Mouse (Mus musculus): ENCODE results near the gene Slc7a8. TPM values are rescaled to one million over a fixed set of nuclear protein-coding genes. Genes with fewer than 3 reads are reported as not detected.

Slc7a8 gene
- total RNA-seq, 2 experiments from 2014 or later = 29.4 to 30.6 TPM

DNA sequence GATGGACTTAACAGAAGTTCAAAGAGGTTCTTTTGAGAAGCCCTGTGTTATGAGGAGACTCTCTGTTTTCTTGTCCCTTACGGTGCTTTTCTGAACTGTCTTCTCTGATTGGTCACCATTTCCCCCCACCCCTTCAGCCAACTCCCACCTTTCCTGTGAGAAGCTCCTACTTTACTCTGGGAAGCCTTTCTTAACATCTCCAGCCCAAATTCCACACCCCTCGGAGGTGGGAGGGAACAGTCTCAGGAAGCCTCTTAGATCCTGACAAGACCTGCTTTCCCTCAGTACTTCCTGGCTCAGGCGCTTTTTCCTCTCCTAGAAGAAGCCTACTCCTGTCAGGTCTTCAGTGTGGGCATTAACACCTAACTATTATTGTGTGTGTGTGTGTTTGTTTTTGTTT lies 82.2 kb downstream of the Slc7a8 start:
- DNase-seq = no peak

DNA sequence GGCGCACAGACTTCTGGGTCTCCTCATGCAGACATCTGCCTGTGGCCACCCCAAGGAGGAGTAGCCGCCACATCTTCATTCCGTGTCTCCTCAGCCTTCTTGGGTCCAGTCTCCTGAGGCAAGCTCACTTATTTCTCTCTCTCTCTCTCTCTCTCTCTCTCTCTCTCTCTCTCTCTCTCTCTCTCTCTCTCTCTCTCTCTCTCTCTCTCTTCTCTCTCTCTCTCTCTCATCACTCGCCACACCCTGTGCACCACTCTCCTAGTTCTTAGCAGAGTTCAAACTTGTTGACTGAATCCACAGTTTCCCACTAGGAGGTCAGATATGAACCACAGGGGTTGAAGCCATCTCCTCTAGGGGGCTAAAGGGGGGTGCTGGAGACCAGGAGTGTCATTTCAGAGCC lies 83.0 kb downstream of the Slc7a8 start, which contains the start of gene Gm29776:
Gene Gm29776 (minus strand): TSS at position 101 of the 400 bp plus-strand sequence.
- no peak for DNase-seq

DNA sequence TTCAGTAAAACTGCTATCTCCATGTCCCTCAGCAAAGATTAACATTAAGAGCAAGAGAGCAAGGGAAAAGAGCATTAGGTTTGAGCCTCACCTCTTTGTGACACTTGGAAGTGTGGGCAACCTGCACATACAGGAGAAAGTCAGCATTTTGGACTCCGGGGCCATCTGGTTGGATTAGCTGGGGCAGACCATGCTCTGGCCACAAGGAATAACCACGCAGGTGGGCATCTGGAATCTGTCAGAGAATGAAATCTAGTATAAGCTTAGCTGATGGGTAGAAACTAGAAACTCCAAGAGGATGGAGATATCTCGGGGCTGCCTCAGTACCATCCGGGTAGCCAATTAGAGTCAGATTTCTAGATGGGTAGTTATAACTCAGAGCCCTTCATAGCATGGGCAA lies 85.0 kb downstream of the Slc7a8 start:
- no peak for DNase-seq

DNA sequence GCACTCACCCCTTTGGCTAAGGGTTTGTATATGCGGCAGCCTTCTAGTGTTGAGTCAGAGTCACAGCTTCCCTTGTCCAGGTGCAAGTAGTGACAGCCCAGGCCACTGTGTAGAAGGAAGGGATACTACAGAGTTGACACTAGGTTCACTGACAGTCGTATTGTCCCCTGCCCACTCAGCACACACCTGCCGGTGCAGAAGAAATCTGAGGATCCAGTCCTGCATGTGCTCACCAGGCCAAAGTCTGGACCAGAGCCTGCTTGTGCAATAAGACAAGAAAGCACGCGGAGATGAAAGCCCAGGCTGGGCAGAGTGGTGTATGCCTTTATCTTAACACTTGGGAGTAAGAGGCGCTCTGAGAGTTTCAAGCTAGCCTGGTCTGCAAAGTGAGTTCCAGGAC lies 86.7 kb downstream of the Slc7a8 start:
- no peak for DNase-seq

DNA sequence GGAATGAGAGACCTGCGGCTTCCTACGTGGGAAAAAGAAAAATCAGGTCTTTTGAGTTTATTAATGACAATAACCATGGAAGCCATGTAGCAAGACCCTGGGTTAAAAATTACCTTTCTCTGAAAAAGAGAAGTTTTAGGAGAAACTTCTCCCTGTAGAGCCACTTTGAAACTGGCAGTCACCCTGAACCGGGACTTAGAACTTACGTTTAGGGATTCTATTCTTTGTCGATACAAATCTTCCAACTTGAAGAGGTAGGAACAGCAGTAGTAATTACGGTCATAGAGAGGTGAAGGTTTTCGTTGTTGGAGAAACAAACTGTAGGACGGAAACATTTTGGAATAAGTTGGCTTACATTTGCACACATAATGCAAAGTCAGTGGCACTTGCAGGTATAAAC lies 94.5 kb downstream of the Slc7a8 start:
- no peak for DNase-seq

DNA sequence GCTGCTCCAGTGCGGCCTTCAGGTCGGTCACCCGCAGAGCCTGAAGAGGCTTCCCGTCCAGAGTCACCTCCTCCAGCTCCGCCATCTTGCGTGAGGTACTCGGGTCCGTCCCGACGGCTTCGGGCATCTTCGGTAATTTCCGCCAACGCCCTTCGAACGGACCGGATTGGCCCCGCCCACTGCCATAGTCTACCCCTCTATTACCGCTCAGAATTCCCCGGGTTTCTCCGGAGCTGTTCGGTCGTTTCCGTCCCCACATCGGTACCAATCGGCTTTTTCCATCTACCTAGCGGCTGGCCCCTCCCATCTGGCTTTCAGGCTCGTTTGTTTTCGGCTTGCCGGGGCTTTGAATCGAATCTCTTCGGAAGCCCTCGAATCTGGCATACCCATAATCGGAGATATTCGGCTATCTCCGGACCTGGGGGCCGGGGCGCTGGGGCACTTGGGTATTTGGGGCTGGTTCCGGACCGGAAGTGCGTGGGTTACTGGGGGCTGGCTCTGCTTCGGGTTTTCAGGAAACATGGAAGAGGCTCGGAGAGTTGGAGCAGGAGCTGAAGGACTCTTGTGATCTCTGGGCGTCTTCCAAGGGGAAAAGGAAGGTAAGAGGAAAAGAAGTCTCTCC lies 95.1 kb downstream of the Slc7a8 start, which contains the start of gene Acin1:
Gene Acin1 (minus strand): TSS at position 410 of the 622 bp plus-strand sequence.
- DNase-seq = peak; percentile 100

DNA sequence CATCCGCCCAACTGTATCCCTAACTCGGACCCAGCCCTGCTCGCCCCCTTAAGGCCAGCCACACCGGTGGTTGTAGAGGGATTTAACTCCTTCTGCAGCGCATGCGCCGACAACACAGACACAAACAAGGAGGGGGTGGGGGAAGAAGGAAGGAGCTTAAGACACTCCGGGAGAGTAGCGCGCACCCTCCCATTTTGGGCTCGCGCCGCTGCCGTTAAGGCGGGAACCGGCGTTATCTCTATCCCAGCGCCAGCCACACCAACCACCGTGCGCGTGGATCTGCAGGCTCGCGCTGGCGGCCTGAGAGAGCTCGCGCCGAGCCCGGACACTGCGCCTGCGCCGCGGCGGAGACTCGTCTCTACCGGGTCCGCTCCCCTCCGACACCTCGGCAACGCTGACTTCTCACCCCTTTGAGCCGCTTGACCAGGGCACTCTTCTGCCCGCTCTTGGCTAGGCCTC lies 95.7 kb downstream of the Slc7a8 start, which contains the start of gene 1700123O20Rik:
Gene 1700123O20Rik (plus strand): TSS at position 154 of the 459 bp plus-strand sequence.
- DNase-seq = peak; percentile 82

DNA sequence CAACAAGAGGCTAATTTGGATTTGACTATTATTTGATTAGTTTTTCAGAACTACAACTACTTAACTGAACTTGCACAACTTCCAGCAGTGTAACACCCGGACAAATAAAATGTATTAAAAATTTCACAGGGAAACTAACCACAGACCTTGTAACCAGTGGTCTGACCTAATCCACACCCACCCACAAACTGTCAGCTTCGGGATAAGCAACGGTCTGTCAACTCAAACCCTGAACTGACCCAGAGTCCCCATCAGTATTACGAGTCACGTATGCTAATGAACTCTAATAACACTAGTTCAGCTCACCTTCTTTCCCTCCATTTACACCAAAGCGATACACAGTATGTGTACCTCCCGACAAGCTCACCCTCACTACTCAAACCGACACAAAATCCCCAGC lies 96.3 kb downstream of the Slc7a8 start:
- DNase-seq = no peak

DNA sequence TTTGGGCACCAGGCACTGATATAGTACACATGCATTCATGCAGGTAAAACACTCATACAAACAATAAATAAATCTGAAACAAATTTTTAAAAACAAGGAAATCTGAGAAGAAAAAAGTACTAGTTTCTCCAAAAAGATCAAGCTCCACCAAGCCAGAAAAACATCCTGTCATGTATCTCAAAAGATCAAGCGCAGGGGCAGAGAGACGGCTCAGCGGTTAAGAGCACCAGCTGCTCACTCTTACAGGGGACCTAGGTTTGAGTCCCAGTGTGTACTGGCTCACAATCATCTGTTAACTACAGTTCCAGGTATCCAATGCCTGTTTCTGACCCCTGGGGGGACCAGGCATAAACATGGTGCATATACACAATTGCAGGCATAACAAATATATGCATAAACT lies 99.3 kb downstream of the Slc7a8 start:
- no peak for DNase-seq

DNA sequence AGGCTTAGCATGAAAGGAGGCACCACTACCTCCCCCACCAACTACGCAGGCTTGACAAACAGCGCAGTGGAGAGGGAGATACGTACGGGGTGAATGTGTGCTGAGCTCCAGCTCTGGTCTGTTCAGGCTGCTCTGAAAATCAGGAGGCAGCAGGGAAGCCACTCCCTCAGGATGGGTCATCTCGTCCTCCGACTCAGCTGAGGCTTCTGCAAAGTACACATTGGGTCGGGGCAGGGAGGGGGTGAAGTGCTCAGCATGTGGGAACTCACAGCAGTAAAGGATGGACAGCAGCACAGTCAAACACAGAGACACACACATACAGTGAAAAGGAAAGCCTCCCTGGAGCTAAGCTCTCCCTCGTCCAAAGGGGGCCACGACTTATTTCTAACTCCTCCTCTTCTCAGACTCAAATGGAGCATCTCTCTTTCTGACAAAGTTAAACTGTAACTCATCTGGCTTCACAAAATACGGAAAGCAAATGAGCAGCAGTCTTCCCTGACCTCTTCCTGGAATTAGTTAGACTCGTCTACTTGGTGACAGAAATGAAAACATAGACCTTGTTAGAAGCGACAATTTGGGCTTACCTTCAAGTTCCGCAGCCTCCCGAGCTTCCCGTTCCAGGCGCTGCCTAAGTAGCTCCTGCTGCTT lies 103.0 kb downstream of the Slc7a8 start:
- DNase-seq = no peak

DNA sequence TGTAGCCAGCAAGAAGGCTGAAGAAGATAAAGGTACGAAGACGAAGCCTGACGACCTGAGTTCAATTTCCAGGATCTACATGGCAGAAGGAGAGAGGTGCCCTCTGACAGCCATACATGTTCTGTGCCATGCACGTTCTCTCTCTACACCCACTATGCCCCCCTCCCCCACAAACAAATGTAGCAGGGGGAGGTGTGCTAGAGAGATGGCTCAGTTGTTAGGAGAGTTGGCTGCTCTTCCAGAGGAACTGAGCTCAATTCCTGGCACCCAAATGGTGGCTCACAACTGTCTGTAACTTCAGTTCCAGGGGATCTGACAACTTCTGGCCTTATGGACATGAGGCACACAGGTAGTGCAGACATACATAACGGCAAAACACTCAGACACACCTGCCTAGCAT lies 105.5 kb downstream of the Slc7a8 start:
- DNase-seq = no peak

DNA sequence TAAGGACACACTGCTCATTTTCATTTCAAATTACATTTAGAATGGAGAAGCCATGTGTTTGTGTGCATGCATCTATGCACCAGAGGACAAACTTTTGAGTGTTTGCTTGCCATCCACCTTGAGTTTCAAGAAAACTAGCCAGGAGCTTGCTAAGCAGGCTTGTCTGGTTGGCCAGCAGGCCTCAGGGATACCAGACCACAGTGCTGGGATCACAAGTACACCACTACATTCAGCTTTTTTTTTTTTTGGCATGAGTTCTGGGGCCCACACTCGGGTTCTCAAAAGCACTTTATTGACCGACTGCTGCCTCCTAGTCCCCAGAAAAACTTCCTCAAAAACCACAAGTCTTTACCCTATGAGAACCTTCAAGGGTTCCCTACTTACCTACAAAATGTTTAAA lies 107.4 kb downstream of the Slc7a8 start:
- DNase-seq = no peak

Other genes with a start within 250 kb of the Slc7a8 start
- 10 to 100 TPM; 31.0 to 32.5 TPM for gene Haus4, start 227.3 kb downstream of the Slc7a8 start, total RNA-seq (2021)
- 10 to 100 TPM; 18.9 to 20.7 TPM for gene Ajuba, start 204.4 kb downstream of the Slc7a8 start, total RNA-seq (2021)
- gene 4931414P19Rik, start 176.0 kb downstream of the Slc7a8 start, total RNA-seq (2021) = 1 to 10 TPM; 4.9 to 6.9 TPM
- 100 to 1,000 TPM; 226 to 247 TPM for gene Psmb5, start 163.9 kb downstream of the Slc7a8 start, total RNA-seq (2021)
- gene Psmb11, start 160.5 kb downstream of the Slc7a8 start, total RNA-seq (2021) = not detected
- gene Gm17606, start 141.0 kb downstream of the Slc7a8 start, total RNA-seq (2021) = not detected
- 1 to 10 TPM; 1.7 to 2.5 TPM for gene Cdh24, start 140.6 kb downstream of the Slc7a8 start, total RNA-seq (2021)
- 10 to 100 TPM; 35.5 to 36.6 TPM for gene 1700123O20Rik, start 95.7 kb downstream of the Slc7a8 start, total RNA-seq (2021)
- 100 to 1,000 TPM; 132 to 167 TPM for gene Acin1, start 95.0 kb downstream of the Slc7a8 start, total RNA-seq (2021)
- gene Gm29776, start 83.1 kb downstream of the Slc7a8 start, total RNA-seq (2021) = not detected
- gene Cebpe, start 69.8 kb downstream of the Slc7a8 start, total RNA-seq (2021) = under 1 TPM; 0.57 to 0.70 TPM
- gene Rnf212b, start 32.2 kb upstream of the Slc7a8 start, total RNA-seq (2021) = under 1 TPM in 1 of 2 experiments, not detected in 1; 0.87 TPM
- 10 to 100 TPM; 12.2 to 18.1 TPM for gene Homez, start 89.0 kb upstream of the Slc7a8 start, total RNA-seq (2021)
- gene Ppp1r3e, start 95.6 kb upstream of the Slc7a8 start, total RNA-seq (2021) = 10 to 100 TPM; 11.2 to 16.6 TPM
- 10 to 100 TPM; 39.3 to 44.2 TPM for gene Bcl2l2, start 101.4 kb upstream of the Slc7a8 start, total RNA-seq (2021)
- gene Gm20521, start 101.5 kb upstream of the Slc7a8 start, total RNA-seq (2021) = 1 to 10 TPM; 1.2 to 7.1 TPM
- 100 to 1,000 TPM; 159 to 198 TPM for gene Pabpn1, start 110.6 kb upstream of the Slc7a8 start, total RNA-seq (2021)
- gene Slc22a17, start 131.2 kb upstream of the Slc7a8 start, total RNA-seq (2021) = 10 to 100 TPM; 29.8 to 37.2 TPM
- gene Efs, start 144.2 kb upstream of the Slc7a8 start, total RNA-seq (2021) = 1 to 10 TPM; 7.4 to 9.9 TPM
- not detected for gene Il25, start 150.7 kb upstream of the Slc7a8 start, total RNA-seq (2021)
- gene Cmtm5, start 154.3 kb upstream of the Slc7a8 start, total RNA-seq (2021) = 1 to 10 TPM; 1.3 to 2.6 TPM
- 10 to 100 TPM in 1 of 2 experiments, 1 to 10 TPM in 1; 5.1 to 22.1 TPM for gene Myh6, start 185.0 kb upstream of the Slc7a8 start, total RNA-seq (2021)
- not detected for gene Gm17428, start 195.0 kb upstream of the Slc7a8 start, total RNA-seq (2021)
- gene Myh7, start 212.7 kb upstream of the Slc7a8 start, total RNA-seq (2021) = 100 to 1,000 TPM in 1 of 2 experiments, 10 to 100 TPM in 1; 24.9 to 114 TPM
- 10 to 100 TPM; 32.9 to 38.1 TPM for gene Ngdn, start 233.5 kb upstream of the Slc7a8 start, total RNA-seq (2021)

All from adrenal gland, postnatal 10 days (tissue).